Mouse (Mus musculus) cerebral cortex, adult 2 months (tissue): ENCODE results near the gene Polr3h.

Experiments
- WGBS: fragments of 180-500 bp; shearing (Covaris S2); methylation state at CpG from one replicate; pipeline ENCODE4 v1.1.7; 2018; 5-methylcytosine and 5-hydroxymethylcytosine counted together

Gene Polr3h

GRCm38 (mm10) chr15:81917621-81918463, 8.2 kb downstream of the Polr3h start:
- WGBS = 44% methylated on average over 6 of the region's 6 CpGs

GRCm38 (mm10) chr15:81917201-81917600, 8.8 kb downstream of the Polr3h start:
- 73% methylated on average over 12 of the region's 12 CpGs for WGBS

GRCm38 (mm10) chr15:81915663-81916062, 10.4 kb downstream of the Polr3h start:
- WGBS = 53% methylated on average over 5 of the region's 5 CpGs

GRCm38 (mm10) chr15:81914668-81915067, 11.4 kb downstream of the Polr3h start:
- WGBS = 75% methylated on average over 5 of the region's 5 CpGs

- 47% methylated on average over 2 of the region's 2 CpGs for WGBS
Observed at GRCm38 (mm10) chr15:81912498-81912897, 13.5 kb downstream of the Polr3h start.

- WGBS = 88% methylated on average over 4 of the region's 4 CpGs
Observed at GRCm38 (mm10) chr15:81908767-81909166, 17.3 kb downstream of the Polr3h start.

- WGBS = 70% methylated on average over 8 of the region's 8 CpGs
Observed at GRCm38 (mm10) chr15:81907953-81908352, 18.1 kb downstream of the Polr3h start.

GRCm38 (mm10) chr15:81904939-81905338, 21.1 kb downstream of the Polr3h start:
- WGBS = 40% methylated on average over 2 of the region's 2 CpGs

GRCm38 (mm10) chr15:81898751-81899150, 27.3 kb downstream of the Polr3h start:
- 58% methylated on average over 2 of the region's 2 CpGs for whole genome bisulfite sequencing

GRCm38 (mm10) chr15:81897607-81898285, 28.3 kb downstream of the Polr3h start:
- 91% methylated on average over 5 of the region's 5 CpGs for WGBS

- 61% methylated on average over 2 of the region's 2 CpGs for WGBS
Observed at GRCm38 (mm10) chr15:81896407-81896806, 29.6 kb downstream of the Polr3h start.

- WGBS = 69% methylated on average over 1 of the region's 1 CpGs
Observed at GRCm38 (mm10) chr15:81894002-81894401, 32.0 kb downstream of the Polr3h start.

GRCm38 (mm10) chr15:81891822-81892580, 34.0 kb downstream of the Polr3h start:
- 84% methylated on average over 8 of the region's 8 CpGs for WGBS

- WGBS = 49% methylated on average over 7 of the region's 7 CpGs
Observed at GRCm38 (mm10) chr15:81891140-81891802, 34.8 kb downstream of the Polr3h start.

GRCm38 (mm10) chr15:81889175-81889574, 36.9 kb downstream of the Polr3h start:
- 69% methylated on average over 7 of the region's 7 CpGs for WGBS

- WGBS = 62% methylated on average over 6 of the region's 6 CpGs
Observed at GRCm38 (mm10) chr15:81886795-81887550, 39.1 kb downstream of the Polr3h start.

GRCm38 (mm10) chr15:81885418-81885934, 40.6 kb downstream of the Polr3h start:
- 62% methylated on average over 3 of the region's 3 CpGs for WGBS

GRCm38 (mm10) chr15:81882348-81882747, 43.7 kb downstream of the Polr3h start:
- WGBS = 66% methylated on average over 3 of the region's 3 CpGs

GRCm38 (mm10) chr15:81879531-81880401, 46.3 kb downstream of the Polr3h start:
- 13% methylated on average over 5 of the region's 5 CpGs for WGBS
